ENCODE assay signal across 11 mouse cellular contexts in the genomic region with DNA sequence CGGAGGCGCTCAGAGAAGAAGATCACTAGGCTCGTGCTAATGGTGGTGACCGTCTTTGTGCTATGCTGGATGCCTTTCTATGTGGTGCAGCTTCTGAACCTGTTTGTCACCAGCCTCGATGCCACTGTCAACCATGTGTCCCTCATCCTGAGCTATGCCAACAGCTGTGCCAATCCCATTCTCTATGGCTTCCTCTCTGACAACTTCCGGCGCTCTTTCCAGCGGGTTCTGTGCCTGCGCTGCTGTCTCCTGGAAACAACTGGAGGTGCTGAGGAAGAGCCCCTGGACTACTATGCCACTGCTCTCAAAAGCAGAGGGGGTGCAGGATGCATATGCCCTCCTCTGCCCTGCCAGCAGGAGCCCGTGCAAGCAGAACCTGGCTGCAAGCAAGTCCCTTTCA. TPM values are rescaled to one million over a fixed set of nuclear protein-coding genes. Genes with fewer than 3 reads are reported as not detected.
DNase-seq lines count a peak whose midpoint lies in the region; ATAC-seq and TF ChIP-seq lines count a peak whose summit lies in the region.
"Had no signal": no experiment of that assay in that cellular context is flagged by ENCODE, and none has a peak within 500 bp of the region (broad histone marks: within the 10 kb centered on the region; RNA-seq: fewer than 3 reads in every experiment).

No protein-coding gene starts in this region.

- peak overlapping the region; percentile 67 for H3K4me3 ChIP-seq in hindbrain, embryonic 13.5 days
- no peak overlapping the region for H3K4me3 ChIP-seq in hindbrain, embryonic 10.5 days
- no peak overlapping the region for H3K4me3 ChIP-seq in bone marrow, adult 2 months (replicated peaks; ENCODE audit: control insufficient read depth, low read depth, low read length)
- H3K4me3 ChIP-seq in forebrain, embryonic 15.5 days: peak overlapping the region; percentile 58
- H3K4me3 ChIP-seq in midbrain, embryonic 12.5 days: no peak overlapping the region
- H3K4me3 ChIP-seq in thymus, adult 2 months (ENCODE audit: control insufficient read depth, insufficient read depth, low read length): no peak overlapping the region

- no peak for TF ChIP-seq POLR2A in bone marrow, adult 2 months (IDR thresholded peaks at IDR 0.05; ENCODE audit: borderline replicate concordance, control insufficient read depth, low read depth, low read length)
- no peak for TF ChIP-seq POLR2A in thymus, adult 2 months (IDR thresholded peaks at IDR 0.05; ENCODE audit: control insufficient read depth, extremely low read depth, insufficient read depth, low read length, poor library complexity)

- no peaks in the 10 kb centered on the region for H3K9me3 ChIP-seq in hindbrain, embryonic 13.5 days
- H3K9me3 ChIP-seq in hindbrain, embryonic 10.5 days: no peaks in the 10 kb centered on the region
- no peaks in the 10 kb centered on the region for H3K9me3 ChIP-seq in forebrain, embryonic 15.5 days
- no peaks in the 10 kb centered on the region for H3K9me3 ChIP-seq in midbrain, embryonic 12.5 days

- TF ChIP-seq CTCF in bone marrow, adult 2 months (IDR thresholded peaks at IDR 0.05; ENCODE audit: control insufficient read depth, insufficient read depth, low read length): no peak
- no peak for TF ChIP-seq CTCF in thymus, adult 2 months (IDR thresholded peaks at IDR 0.05; ENCODE audit: borderline replicate concordance, control insufficient read depth, extremely low read depth, insufficient read depth, low read length, poor library complexity)

- peak overlapping the region; percentile 94 for H3K4me2 ChIP-seq in hindbrain, embryonic 13.5 days
- H3K4me2 ChIP-seq in forebrain, embryonic 15.5 days (replicated peaks): peak overlapping the region; percentile 94
- H3K4me2 ChIP-seq in midbrain, embryonic 12.5 days (replicated peaks): peak overlapping the region; percentile 89

- no peak for DNase-seq in hindbrain, embryonic 10.5 days (ENCODE audit: low spot score)
- no peak for DNase-seq in cerebellum, adult 9-11 months
- no peak for DNase-seq in thymus, adult 2 months
- DNase-seq: kidney, adult 9 months had no signal

- no peak overlapping the region for H3K9ac ChIP-seq in hindbrain, embryonic 13.5 days
- H3K9ac ChIP-seq in forebrain, embryonic 15.5 days (replicated peaks): 0 out of 2 replicates have a peak overlapping the region, but pooled peaks have one; percentile 54
- no peak overlapping the region for H3K9ac ChIP-seq in midbrain, embryonic 12.5 days (replicated peaks)
- H3K9ac ChIP-seq: liver, embryonic 14.5 days had no signal

- WGBS in hindbrain, embryonic 13.5 days: 77% methylated on average over 10 of the region's 10 CpGs
- 73% methylated on average over 10 of the region's 10 CpGs for WGBS in hindbrain, embryonic 10.5 days
- WGBS in bone marrow, adult 2 months: 71% methylated on average over 10 of the region's 10 CpGs
- WGBS in forebrain, embryonic 15.5 days: 74% methylated on average over 10 of the region's 10 CpGs
- WGBS in midbrain, embryonic 12.5 days: 72% methylated on average over 10 of the region's 10 CpGs
- 78% methylated on average over 10 of the region's 10 CpGs for WGBS in thymus, adult 2 months

- peaks cover 55% of the 10 kb centered on the region for H3K27me3 ChIP-seq in hindbrain, embryonic 13.5 days
- H3K27me3 ChIP-seq in hindbrain, embryonic 10.5 days (ENCODE audit: insufficient read depth, poor library complexity, severe bottlenecking): peaks cover 54% of the 10 kb centered on the region
- peaks cover 21% of the 10 kb centered on the region; the same call in 1 of the 2 replicates for H3K27me3 ChIP-seq in forebrain, embryonic 15.5 days
- peaks cover 44% of the 10 kb centered on the region for H3K27me3 ChIP-seq in midbrain, embryonic 12.5 days
- H3K27me3 ChIP-seq in thymus, adult 2 months (ENCODE audit: control insufficient read depth, insufficient read depth, low read length): no peaks in the 10 kb centered on the region; the same call in 1 of the 2 replicates

- no peak overlapping the region for H3K27ac ChIP-seq in hindbrain, embryonic 13.5 days
- no peak overlapping the region for H3K27ac ChIP-seq in hindbrain, embryonic 10.5 days
- peak overlapping the region; percentile 78 for H3K27ac ChIP-seq in bone marrow, adult 2 months (ENCODE audit: control insufficient read depth, insufficient read depth, low read depth, low read length, poor library complexity)
- no peak overlapping the region for H3K27ac ChIP-seq in forebrain, embryonic 15.5 days (replicated peaks)
- no peak overlapping the region for H3K27ac ChIP-seq in midbrain, embryonic 12.5 days (replicated peaks)
- no peak overlapping the region for H3K27ac ChIP-seq in thymus, adult 2 months (ENCODE audit: control insufficient read depth, insufficient read depth, low read length)
- H3K27ac ChIP-seq: liver, embryonic 14.5 days had no signal

- H3K36me3 ChIP-seq in hindbrain, embryonic 13.5 days: no peaks in the 10 kb centered on the region
- no peaks in the 10 kb centered on the region for H3K36me3 ChIP-seq in hindbrain, embryonic 10.5 days
- no peaks in the 10 kb centered on the region for H3K36me3 ChIP-seq in forebrain, embryonic 15.5 days
- no peaks in the 10 kb centered on the region for H3K36me3 ChIP-seq in midbrain, embryonic 12.5 days
- H3K36me3 ChIP-seq in thymus, adult 2 months (ENCODE audit: control insufficient read depth, insufficient read depth, low read length): no peaks in the 10 kb centered on the region

- peaks cover 9% of the 10 kb centered on the region; the same call in 1 of the 2 replicates for H3K4me1 ChIP-seq in hindbrain, embryonic 13.5 days (replicated peaks)
- peaks cover 16% of the 10 kb centered on the region for H3K4me1 ChIP-seq in hindbrain, embryonic 10.5 days (replicated peaks)
- peaks cover 7% of the 10 kb centered on the region for H3K4me1 ChIP-seq in bone marrow, adult 2 months (ENCODE audit: control insufficient read depth, insufficient read depth, low read length)
- H3K4me1 ChIP-seq in forebrain, embryonic 15.5 days: peaks cover 9% of the 10 kb centered on the region
- H3K4me1 ChIP-seq in midbrain, embryonic 12.5 days: peaks cover 10% of the 10 kb centered on the region
- peaks cover 3% of the 10 kb centered on the region for H3K4me1 ChIP-seq in thymus, adult 2 months (replicated peaks; ENCODE audit: control insufficient read depth, insufficient read depth, low read length)

- no peak for ATAC-seq in hindbrain, embryonic 13.5 days (ENCODE audit: low FRiP score)
- ATAC-seq in forebrain, embryonic 15.5 days (replicated peaks): peak; percentile 24; the same call in 1 of the 2 replicates
- ATAC-seq in midbrain, embryonic 12.5 days (ENCODE audit: low FRiP score, low read depth): no peak
- no peak for ATAC-seq in megakaryocyte progenitor cell, adult 5-6 weeks (replicated peaks; ENCODE audit: poor library complexity)

RNA-seq across cellular contexts. Expression of gene Sstr4, which starts 1.1 kb away (rescaled TPM):
- 2.1 and 2.5 TPM in 2 replicates for polyA plus RNA-seq in hindbrain, embryonic 13.5 days (2015; fragmentation: Nextera tagmentation; extraction: Ambion mirVana)
- polyA plus RNA-seq in hindbrain, embryonic 10.5 days (2016; fragmentation: Nextera tagmentation; extraction: Ambion mirVana): 0.45 and 0.63 TPM in 2 replicates
- polyA plus RNA-seq in bone marrow, adult 2 months (2011; ENCODE audit: insufficient read depth, insufficient read length, low replicate concordance, missing spikeins): not detected in 2 replicates
- polyA plus RNA-seq in forebrain, embryonic 15.5 days (2015; fragmentation: Nextera tagmentation; extraction: Ambion mirVana): 1.2 and 1.5 TPM in 2 replicates
- 1.5 and 2.4 TPM in 2 replicates for polyA plus RNA-seq in midbrain, embryonic 12.5 days (2016; fragmentation: Nextera tagmentation; extraction: Ambion mirVana)
- total RNA-seq in megakaryocyte progenitor cell, adult 5-6 weeks (2015): not detected in 2 replicates
- 0.29 TPM in 1 of 2 replicates, not detected in the other for total RNA-seq in megakaryocyte progenitor cell, adult 5-6 weeks (2017)
- 0.26 and 0.34 TPM in 2 replicates for polyA plus RNA-seq in thymus, adult 2 months (2012; rRNA removed)
- total RNA-seq: MEL had no signal
- polyA plus RNA-seq: liver, embryonic 14.5 days had no signal

RNA-seq across cellular contexts. Expression of gene Thbd, which starts 11.8 kb away (rescaled TPM):
- polyA plus RNA-seq in hindbrain, embryonic 13.5 days (2015; fragmentation: Nextera tagmentation; extraction: Ambion mirVana): 8.8 and 10.3 TPM in 2 replicates
- 6.8 and 7.8 TPM in 2 replicates for polyA plus RNA-seq in hindbrain, embryonic 10.5 days (2016; fragmentation: Nextera tagmentation; extraction: Ambion mirVana)
- 3.1 and 5.9 TPM in 2 replicates for polyA plus RNA-seq in bone marrow, adult 2 months (2011; ENCODE audit: insufficient read depth, insufficient read length, low replicate concordance, missing spikeins)
- polyA plus RNA-seq in forebrain, embryonic 15.5 days (2015; fragmentation: Nextera tagmentation; extraction: Ambion mirVana): 5.0 and 5.3 TPM in 2 replicates
- 11.9 and 23.5 TPM in 2 replicates for polyA plus RNA-seq in midbrain, embryonic 12.5 days (2016; fragmentation: Nextera tagmentation; extraction: Ambion mirVana)
- total RNA-seq in megakaryocyte progenitor cell, adult 5-6 weeks (2015): 12.0 and 13.8 TPM in 2 replicates
- total RNA-seq in megakaryocyte progenitor cell, adult 5-6 weeks (2017): 11.4 and 11.7 TPM in 2 replicates
- polyA plus RNA-seq in thymus, adult 2 months (2012; rRNA removed): 9.2 and 13.1 TPM in 2 replicates
- total RNA-seq: MEL had no signal

RNA-seq across cellular contexts. Expression of gene Cd93, which starts 47.2 kb away (rescaled TPM):
- 7.4 and 8.2 TPM in 2 replicates for polyA plus RNA-seq in hindbrain, embryonic 13.5 days (2015; fragmentation: Nextera tagmentation; extraction: Ambion mirVana)
- polyA plus RNA-seq in hindbrain, embryonic 10.5 days (2016; fragmentation: Nextera tagmentation; extraction: Ambion mirVana): 4.7 and 6.3 TPM in 2 replicates
- polyA plus RNA-seq in bone marrow, adult 2 months (2011; ENCODE audit: insufficient read depth, insufficient read length, low replicate concordance, missing spikeins): 9.0 and 14.5 TPM in 2 replicates
- 6.2 and 6.5 TPM in 2 replicates for polyA plus RNA-seq in forebrain, embryonic 15.5 days (2015; fragmentation: Nextera tagmentation; extraction: Ambion mirVana)
- polyA plus RNA-seq in midbrain, embryonic 12.5 days (2016; fragmentation: Nextera tagmentation; extraction: Ambion mirVana): 6.3 and 6.5 TPM in 2 replicates
- 102 and 116 TPM in 2 replicates for total RNA-seq in megakaryocyte progenitor cell, adult 5-6 weeks (2015)
- total RNA-seq in megakaryocyte progenitor cell, adult 5-6 weeks (2017): 126 and 132 TPM in 2 replicates
- 3.3 and 3.6 TPM in 2 replicates for polyA plus RNA-seq in thymus, adult 2 months (2012; rRNA removed)
- total RNA-seq: MEL had no signal

Comparison
In these comparisons a context has a peak if more than half of its experiments do, and no peak if none do; other contexts are left out.
1. H3K4me3 ChIP-seq: peak in hindbrain, embryonic 13.5 days (single experiment) and forebrain, embryonic 15.5 days (single experiment); none in hindbrain, embryonic 10.5 days (single experiment), bone marrow, adult 2 months (single experiment), midbrain, embryonic 12.5 days (single experiment) and thymus, adult 2 months (single experiment).
2. Peak in every context shown above with its lines, with median percentiles within 50 percentile points of each other: H3K4me2 ChIP-seq.